Mouse (Mus musculus): ENCODE data around the gene Ttll2. TPM values are rescaled to one million over a fixed set of nuclear protein-coding genes. Genes with fewer than 3 reads are reported as not detected.
"Not testable (repeated sequence)": the region's sequence is repeated elsewhere in the genome, so short reads cannot be mapped to it uniquely, and the experiment has no call there.

Gene Ttll2
- polyA plus RNA-seq, 1 experiment: not detected

DNA sequence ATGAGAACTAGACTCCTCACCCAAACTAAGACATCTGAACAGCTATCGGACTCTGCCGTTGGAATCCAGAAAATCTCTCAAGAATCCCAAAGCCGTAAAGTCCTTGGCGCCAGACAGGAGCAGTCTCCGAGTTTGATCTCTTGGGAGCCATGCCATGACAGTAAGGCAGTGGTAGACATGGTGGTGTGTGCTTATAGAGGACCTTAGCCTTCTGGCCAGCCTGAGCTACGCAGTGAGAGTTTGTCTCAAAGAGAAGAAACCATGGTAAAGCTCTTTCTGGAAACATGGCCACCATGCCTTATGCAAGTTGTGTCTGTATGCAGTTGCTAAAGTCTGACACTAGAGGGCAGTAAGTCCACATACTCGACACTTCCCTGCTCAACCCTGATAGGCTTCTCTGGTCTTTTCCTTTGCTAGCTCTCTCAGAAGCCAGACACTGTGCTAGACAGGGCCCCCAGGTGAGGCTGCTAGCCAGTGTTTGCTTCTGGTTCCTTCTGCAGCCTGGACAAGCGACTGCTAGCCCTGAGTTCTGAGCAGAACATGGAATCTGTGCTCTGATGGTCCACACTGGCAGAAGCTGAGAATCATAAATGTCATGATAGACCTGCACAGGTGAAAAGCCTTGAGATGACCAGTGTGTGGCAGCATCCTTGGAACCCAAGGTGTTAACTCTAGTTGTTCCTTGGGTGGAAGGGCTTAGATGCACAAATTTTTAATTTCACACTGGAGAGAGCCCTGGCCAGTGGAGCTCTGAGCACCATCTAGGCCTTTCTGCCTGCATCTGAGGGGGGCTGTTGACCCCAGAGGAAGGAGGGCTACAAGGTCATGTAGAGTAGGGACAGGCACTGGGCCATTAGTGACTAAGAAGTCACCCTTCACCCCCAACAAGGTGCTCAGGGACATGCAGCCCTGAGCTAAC is 46.0 kb downstream of the Ttll2 start:
- not testable (repeated sequence) for H3K27ac ChIP-seq (replicated peaks; ENCODE audit: low read depth, low read length); H3K4me3 ChIP-seq (ENCODE audit: insufficient read depth, low read depth, low read length); H3K4me1 ChIP-seq (ENCODE audit: control insufficient read depth, insufficient read depth, insufficient read length, low read length)

Other genes with a start within 250 kb of the Ttll2 start
- gene Rps6ka2, start 182.6 kb downstream of the Ttll2 start, polyA plus RNA-seq (2012; ENCODE audit: insufficient read depth, insufficient read length, missing spikeins): 1.3 and 2.2 TPM in 2 replicates
- gene Tcp10a, start 28.1 kb downstream of the Ttll2 start, polyA plus RNA-seq (2012; ENCODE audit: insufficient read depth, insufficient read length, missing spikeins): not detected in 2 replicates
- gene Gm49630, start 19.3 kb upstream of the Ttll2 start, polyA plus RNA-seq (2012; ENCODE audit: insufficient read depth, insufficient read length, missing spikeins): not detected in 2 replicates
- gene Unc93a2, start 32.8 kb upstream of the Ttll2 start, polyA plus RNA-seq (2012; ENCODE audit: insufficient read depth, insufficient read length, missing spikeins): not detected in 2 replicates

All from brown adipose tissue, adult 24 weeks (tissue).